Mouse (Mus musculus): ENCODE measurements at regions not wholly inside any gene's neighbourhood (a gene's known extent, or its start where the extent isn't known, plus 50 kb on each side); places are given as distances from the start of the nearest gene placed in this dataset.

- DNase-seq (ENCODE audit: low spot score in 2 of 2) = no peak
These were observed 50.9 kb upstream of the 1810046K07Rik start for GRCm38 (mm10) chr9:51379589-51379988.

GRCm38 (mm10) chr9:51393921-51394320 is 65.2 kb upstream of the 1810046K07Rik start:
- no peak for DNase-seq (ENCODE audit: low spot score in 2 of 2)

GRCm38 (mm10) chr9:51394372-51394771 is 65.7 kb upstream of the 1810046K07Rik start:
- DNase-seq (ENCODE audit: low spot score in 2 of 2) = peak; percentile 51 to 69

DNA sequence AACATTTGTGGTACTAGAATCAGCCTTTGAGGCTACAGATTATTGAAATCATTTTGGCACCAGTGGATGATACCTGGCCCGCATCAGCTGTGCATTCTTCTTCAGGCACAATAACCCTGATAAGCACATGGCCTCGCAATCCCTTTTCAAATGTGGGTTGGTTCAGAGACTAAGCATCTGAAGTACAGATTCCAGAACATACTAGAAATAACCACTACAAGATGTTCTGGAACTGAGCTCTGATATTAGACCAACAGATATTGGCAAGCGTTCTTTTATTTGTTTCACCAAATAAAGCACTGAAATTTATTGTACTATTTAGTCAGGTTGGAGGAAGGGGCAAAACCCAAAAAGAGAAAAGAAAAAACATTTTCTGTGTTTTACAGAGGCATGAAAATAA is 68.1 kb upstream of the 1810046K07Rik start:
- no peak for DNase-seq (ENCODE audit: low spot score in 2 of 2)

- no peak for DNase-seq (ENCODE audit: low spot score in 2 of 2)
These were observed 69.0 kb upstream of the 1810046K07Rik start for GRCm38 (mm10) chr9:51397589-51398220.

DNA sequence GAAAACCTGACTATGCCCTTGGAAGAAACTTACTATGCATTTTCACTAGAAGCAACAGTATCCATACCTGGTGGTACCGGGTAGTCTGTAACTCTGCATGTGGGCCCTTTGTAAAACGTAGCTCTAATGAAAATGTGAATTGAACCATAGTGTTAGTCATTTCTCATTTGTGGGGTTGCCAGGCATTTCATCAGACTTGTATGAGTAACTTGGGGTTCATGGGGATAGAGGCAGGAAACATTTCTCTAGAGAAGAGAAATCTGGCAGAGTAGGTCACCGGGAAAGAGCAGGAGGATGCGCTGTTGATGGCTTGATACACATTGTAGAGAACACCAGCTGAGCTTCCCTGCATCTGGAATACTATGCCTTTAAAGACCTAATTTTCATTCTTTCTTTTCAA is 70.2 kb upstream of the 1810046K07Rik start:
- no peak for DNase-seq (ENCODE audit: low spot score in 2 of 2)

DNA sequence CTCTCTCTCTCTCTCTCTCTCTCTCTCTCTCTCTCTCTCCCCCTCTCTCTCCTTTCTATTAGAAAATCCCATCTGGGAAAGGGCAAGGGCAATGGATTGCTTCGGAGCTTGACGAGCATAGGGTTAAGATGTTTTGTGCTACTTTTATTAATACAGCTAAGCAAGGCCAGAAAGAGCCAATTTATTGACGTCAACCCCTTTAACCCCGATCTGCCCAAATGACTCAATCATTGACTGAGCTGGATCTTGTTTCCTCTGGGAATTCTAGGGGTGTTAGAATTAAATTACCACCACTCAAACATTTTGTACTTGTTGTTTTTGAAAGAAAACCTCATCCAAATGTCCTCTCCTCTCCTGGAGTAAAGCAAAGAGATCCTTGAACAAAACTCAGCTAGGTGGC is 70.6 kb upstream of the 1810046K07Rik start:
- DNase-seq (ENCODE audit: low spot score in 2 of 2) = no peak

DNA sequence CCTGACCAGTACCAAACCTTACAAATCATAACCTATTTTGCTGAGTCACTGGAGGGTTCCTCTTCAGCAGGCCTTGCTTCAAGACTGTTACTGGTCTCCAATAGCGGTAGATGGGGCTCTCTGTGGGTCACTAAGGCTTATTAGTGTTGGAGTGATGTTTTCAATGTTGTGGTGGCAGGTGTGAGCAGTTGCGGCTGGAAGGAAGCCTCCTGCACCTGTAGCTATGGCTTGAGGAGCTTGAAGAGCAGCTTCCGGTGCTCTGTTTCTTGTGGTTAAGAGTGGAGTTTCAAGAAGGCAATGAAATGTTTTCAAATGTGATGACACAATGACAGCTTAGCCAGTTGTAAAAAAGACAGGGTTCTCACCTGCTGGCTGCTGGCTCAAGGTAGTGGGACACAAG is 73.1 kb upstream of the 1810046K07Rik start:
- no peak for DNase-seq (ENCODE audit: low spot score in 2 of 2)

DNA sequence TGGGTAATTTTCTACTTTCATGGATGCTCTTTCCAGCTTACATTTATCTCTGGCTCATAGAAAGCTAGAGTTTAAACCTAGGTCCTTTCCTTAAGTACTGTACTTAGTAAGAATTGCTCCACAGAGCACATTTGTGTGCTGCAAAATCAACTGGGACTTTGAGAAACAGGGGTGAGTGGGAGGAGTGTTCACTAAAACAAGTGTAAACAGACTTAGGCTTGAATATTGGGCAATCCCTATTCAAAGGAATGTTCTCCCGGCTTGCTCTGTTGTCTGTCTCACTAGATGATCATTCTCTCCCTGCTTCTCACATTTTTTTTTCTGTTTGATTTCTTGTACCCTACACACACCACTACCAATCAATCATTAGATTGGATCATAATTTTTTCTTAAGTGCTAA is 79.3 kb upstream of the 1810046K07Rik start:
- no peak for DNase-seq (ENCODE audit: low spot score in 2 of 2)

DNA sequence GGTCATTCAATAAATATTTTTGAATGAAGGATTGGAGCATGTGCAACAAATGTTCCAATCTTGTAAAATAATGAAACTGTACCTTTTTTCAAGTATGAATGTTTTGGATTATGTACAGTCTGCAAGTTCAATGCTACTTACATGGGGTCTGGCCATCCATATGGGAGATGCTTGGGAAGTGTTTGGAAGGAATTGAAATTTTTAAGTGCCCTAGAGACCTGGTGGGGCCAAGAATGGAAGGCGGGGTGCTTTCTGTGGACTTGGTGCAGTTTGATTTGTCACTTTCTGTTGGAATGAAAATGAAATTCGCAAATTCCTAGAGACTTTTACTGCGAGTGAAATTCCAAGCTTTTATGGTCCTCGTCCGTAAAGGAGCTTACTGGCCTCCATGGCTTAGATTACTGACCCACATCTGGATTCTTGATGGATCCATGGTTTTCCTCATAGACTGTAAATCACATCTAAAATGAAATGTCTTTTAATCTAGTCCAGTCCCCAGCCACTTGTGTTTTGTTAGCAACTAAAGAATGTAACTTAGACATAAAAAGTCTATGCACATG is 90.3 kb upstream of the 1810046K07Rik start:
- DNase-seq (ENCODE audit: low spot score in 2 of 2) = no peak

- no peak for DNase-seq (ENCODE audit: low spot score in 2 of 2)
These were observed 93.8 kb upstream of the 1810046K07Rik start for GRCm38 (mm10) chr9:51422553-51422952.

- peak; percentile 27 to 79 for DNase-seq (ENCODE audit: low spot score in 2 of 2)
These were observed 94.6 kb upstream of the 1810046K07Rik start for GRCm38 (mm10) chr9:51423341-51423740.

GRCm38 (mm10) chr9:51430426-51430825 is 101.7 kb upstream of the 1810046K07Rik start:
- DNase-seq (ENCODE audit: low spot score in 2 of 2) = no peak

DNA sequence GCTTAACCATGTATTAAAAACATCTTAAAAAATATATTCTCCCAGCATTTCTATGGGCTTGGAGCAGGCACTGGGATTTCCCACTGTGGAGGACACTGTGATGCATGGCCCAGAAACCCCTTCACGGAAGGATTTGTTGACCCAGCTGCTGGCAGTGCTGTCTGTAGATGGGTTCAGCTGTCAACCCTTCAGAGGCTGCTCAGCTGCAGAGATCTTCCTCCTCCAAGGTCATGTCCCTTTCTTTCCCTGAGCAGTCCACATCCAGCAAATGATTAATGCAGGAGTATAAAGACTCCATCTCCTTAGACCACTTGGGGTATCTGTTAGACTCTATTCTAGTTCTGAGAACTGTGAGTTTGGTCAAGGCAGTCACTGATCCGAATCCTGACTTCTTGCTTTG is 108.4 kb upstream of the 1810046K07Rik start:
- DNase-seq (ENCODE audit: low spot score in 2 of 2) = no peak

DNA sequence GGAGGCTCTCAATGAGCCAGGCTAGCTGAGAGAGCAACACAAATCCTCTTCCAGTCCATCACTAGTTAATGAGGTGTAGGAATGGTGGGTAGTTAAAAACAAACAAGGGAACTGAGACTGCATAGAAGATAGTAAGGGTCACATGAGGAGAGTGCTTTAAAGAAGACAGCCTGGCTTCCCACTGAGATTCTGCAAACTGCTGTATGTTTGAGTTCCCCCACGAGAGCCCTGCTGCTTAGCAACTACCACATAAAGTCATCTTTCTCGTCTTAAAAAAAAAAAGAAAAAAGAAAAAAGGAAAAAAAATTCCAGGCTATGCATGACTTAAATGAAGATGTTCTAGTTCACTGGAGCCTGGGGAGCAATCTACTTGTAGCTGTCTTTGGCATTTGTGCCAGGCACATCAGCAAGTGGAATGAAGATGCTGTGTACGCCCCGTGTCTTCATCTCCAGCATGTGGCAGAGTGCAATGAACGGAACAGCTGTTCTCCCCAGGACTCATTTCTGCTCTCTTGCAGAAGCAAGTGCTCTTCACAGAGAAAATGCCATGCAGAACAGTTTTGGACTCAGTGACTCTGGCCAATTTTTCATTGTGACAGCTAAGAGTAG is 113.2 kb upstream of the 1810046K07Rik start:
- DNase-seq (ENCODE audit: low spot score in 2 of 2) = peak; percentile 60 to 80

DNA sequence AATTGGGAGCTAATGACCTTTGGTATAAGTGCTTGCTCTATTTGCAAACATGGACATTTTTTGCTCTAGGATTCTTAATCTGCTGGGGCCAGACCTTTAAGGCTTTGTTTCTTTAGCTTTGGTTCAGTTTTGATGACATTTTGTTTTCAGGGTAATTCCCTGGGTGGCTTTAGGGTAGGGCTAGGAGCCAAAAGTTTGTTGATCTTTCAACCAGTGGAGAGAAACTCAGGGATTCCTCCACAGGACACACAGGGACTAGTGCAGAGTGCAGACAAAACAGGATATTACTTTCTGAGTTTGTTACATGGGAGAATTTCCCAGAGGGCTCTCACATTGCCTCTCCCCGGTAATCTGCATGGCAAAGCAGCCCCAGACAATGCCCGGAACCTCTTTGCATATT is 127.0 kb upstream of the 1810046K07Rik start:
- no peak for DNase-seq (ENCODE audit: low spot score in 2 of 2)

GRCm38 (mm10) chr9:51462463-51463024 is 133.8 kb upstream of the 1810046K07Rik start:
- DNase-seq (ENCODE audit: low spot score in 2 of 2) = no peak

DNA sequence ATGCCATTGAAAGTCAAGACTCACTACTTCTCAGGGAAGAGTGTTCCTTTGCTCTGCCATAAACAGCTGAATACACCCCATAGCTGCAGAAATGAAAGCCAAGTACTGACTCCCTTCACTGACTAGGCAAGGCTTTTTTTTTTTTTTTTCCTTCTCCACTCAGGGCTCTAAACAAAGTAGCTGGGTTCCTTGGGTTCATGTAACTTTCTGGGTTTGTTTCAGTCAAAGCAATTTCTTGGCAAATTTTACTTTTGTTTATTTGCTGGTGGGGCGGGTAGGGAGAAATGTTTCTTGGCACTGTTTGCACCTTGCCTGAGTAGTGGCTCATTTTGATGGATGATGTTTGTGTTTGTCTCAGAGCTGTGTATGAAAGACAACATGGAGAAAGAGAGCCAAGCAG is 141.3 kb upstream of the 1810046K07Rik start:
- no peak for DNase-seq (ENCODE audit: low spot score in 2 of 2)

DNA sequence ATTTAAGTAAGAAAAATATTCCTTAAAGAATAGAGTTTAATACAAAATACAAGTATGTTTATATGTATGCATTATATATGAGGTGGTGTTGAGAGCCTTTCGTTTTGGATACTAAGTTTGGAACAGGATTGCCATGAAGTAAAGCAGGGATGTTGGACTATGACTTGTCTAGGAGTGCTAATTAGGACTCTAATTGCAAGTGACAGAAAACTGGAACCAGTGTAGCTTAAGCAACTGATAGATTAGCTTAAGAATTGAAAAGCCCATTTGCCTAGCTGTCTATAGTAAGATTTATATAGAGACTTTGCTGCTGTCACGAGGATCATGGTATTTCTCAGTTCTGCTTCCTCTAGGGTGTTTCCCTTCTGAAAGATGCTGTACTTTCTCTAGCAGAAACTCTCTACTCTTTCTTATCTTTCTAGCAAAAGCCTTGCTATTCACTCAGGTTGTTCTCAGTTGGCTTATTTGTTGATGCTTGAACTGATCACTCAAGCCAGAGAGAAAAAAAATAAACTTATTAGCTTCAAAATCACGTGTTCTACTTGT is 147.9 kb upstream of the 1810046K07Rik start:
- no peak for DNase-seq (ENCODE audit: low spot score in 2 of 2)

GRCm38 (mm10) chr9:51487840-51488239 is 159.1 kb upstream of the 1810046K07Rik start:
- no peak for DNase-seq (ENCODE audit: low spot score in 2 of 2)

DNA sequence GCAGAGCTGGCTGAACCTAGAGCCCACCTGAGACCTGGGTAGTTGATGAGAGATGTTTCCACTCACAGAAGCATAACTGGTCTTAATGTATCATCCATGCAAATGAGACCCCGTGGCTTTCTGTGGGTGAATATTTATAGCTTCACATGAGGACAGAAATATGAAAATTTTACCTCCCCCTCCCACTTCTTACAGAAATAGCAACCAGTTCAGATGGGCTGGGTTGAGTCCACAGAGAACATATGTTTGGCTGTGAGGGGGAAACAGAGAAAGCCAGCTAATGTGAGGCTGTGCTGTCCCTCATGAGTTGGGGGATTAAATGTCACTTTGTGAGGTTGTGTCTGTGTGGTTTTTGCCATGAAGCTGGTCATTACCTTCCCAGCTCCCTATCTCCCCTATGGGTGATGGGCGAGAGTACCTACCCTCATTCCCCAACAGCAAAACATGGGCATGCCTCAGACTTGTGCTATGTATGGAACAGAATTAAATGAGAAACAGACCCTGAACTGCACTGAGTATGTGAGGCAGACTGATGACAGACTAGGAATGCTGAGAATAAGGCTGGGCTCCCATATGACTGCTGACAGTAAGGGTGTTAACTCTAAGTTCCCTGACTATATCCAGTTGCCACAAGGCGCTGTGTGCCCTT is 178.7 kb upstream of the 1810046K07Rik start:
- DNase-seq (ENCODE audit: low spot score in 2 of 2) = peak in 1 of 2 experiments; percentile 21

GRCm38 (mm10) chr9:51517643-51518042 is 188.9 kb upstream of the 1810046K07Rik start:
- DNase-seq (ENCODE audit: low spot score in 2 of 2) = peak; percentile 25 to 48
